Mouse (Mus musculus): ENCODE data around the gene Hnf1b. TPM values are rescaled to one million over a fixed set of nuclear protein-coding genes. Genes with fewer than 3 reads are reported as not detected.

The Hnf1b gene
- polyA plus RNA-seq, 1 experiment: 0.40 TPM

GRCm38 (mm10) chr11:83886746-83887145 is 36.9 kb downstream of the Hnf1b start:
- no peak for TF ChIP-seq CTCF (IDR thresholded peaks at IDR 0.05; ENCODE audit: extremely low read depth, insufficient read depth, insufficient read length, insufficient replicate concordance)
- no peak for TF ChIP-seq POLR2A (IDR thresholded peaks at IDR 0.05; ENCODE audit: low read depth, low read length)
- H3K27ac ChIP-seq (ENCODE audit: insufficient read depth, low read length): no peak overlapping the region

GRCm38 (mm10) chr11:83891366-83891765 is 41.5 kb downstream of the Hnf1b start:
- no peak for TF ChIP-seq CTCF (IDR thresholded peaks at IDR 0.05; ENCODE audit: extremely low read depth, insufficient read depth, insufficient read length, insufficient replicate concordance)
- TF ChIP-seq POLR2A (IDR thresholded peaks at IDR 0.05; ENCODE audit: low read depth, low read length): no peak
- Histone ChIP-seq H3K4me3 (ENCODE audit: extremely low read depth, insufficient read depth, insufficient read length) (no peak overlapping the region), H3K36me3 (ENCODE audit: control insufficient read depth, insufficient read depth, low read length) (no peaks in the 10 kb centered on the region), H3K4me1 (ENCODE audit: control insufficient read depth, insufficient read depth, insufficient read length) (no peaks in the 10 kb centered on the region), H3K27ac (ENCODE audit: insufficient read depth, low read length) (no peak overlapping the region), H3K27me3 (ENCODE audit: control insufficient read depth, insufficient read depth, low read length) (no peaks in the 10 kb centered on the region)
- DNase-seq (ENCODE audit: low read depth in 1 of 2, low spot score in 2 of 2): no peak
- 62% methylated on average over 6 of the region's 6 CpGs for WGBS

More at GRCm38 (mm10) chr11:83886746-83887145, 36.9 kb downstream of the Hnf1b start:
- Histone ChIP-seq H3K4me3 (ENCODE audit: extremely low read depth, insufficient read depth, insufficient read length) (no peak overlapping the region), H3K36me3 (ENCODE audit: control insufficient read depth, insufficient read depth, low read length) (no peaks in the 10 kb centered on the region), H3K4me1 (ENCODE audit: control insufficient read depth, insufficient read depth, insufficient read length) (no peaks in the 10 kb centered on the region), H3K27me3 (ENCODE audit: control insufficient read depth, insufficient read depth, low read length) (no peaks in the 10 kb centered on the region)
- no peak for DNase-seq (ENCODE audit: low read depth in 1 of 2, low spot score in 2 of 2)
- WGBS: 85% methylated on average over 3 of the region's 3 CpGs

- TF ChIP-seq CTCF (IDR thresholded peaks at IDR 0.05; ENCODE audit: extremely low read depth, insufficient read depth, insufficient read length, insufficient replicate concordance) (no peak), POLR2A (IDR thresholded peaks at IDR 0.05; ENCODE audit: low read depth, low read length) (no peak)
- Histone ChIP-seq H3K4me3 (ENCODE audit: extremely low read depth, insufficient read depth, insufficient read length) (no peak overlapping the region), H3K36me3 (ENCODE audit: control insufficient read depth, insufficient read depth, low read length) (no peaks in the 10 kb centered on the region), H3K27ac (ENCODE audit: insufficient read depth, low read length) (no peak overlapping the region), H3K27me3 (ENCODE audit: control insufficient read depth, insufficient read depth, low read length) (no peaks in the 10 kb centered on the region), H3K4me1 (ENCODE audit: control insufficient read depth, insufficient read depth, insufficient read length) (no peaks in the 10 kb centered on the region)
- no peak for DNase-seq (ENCODE audit: low read depth in 1 of 2, low spot score in 2 of 2)
- WGBS: 71% methylated on average over 9 of the region's 9 CpGs
Observed at GRCm38 (mm10) chr11:83893325-83893724, 43.5 kb downstream of the Hnf1b start.

GRCm38 (mm10) chr11:83896430-83897410 is 46.9 kb downstream of the Hnf1b start:
- Histone ChIP-seq H3K27ac (ENCODE audit: insufficient read depth, low read length) (no peak overlapping the region), H3K27me3 (ENCODE audit: control insufficient read depth, insufficient read depth, low read length) (no peaks in the 10 kb centered on the region), H3K4me1 (ENCODE audit: control insufficient read depth, insufficient read depth, insufficient read length) (no peaks in the 10 kb centered on the region), H3K4me3 (ENCODE audit: extremely low read depth, insufficient read depth, insufficient read length) (no peak overlapping the region), H3K36me3 (ENCODE audit: control insufficient read depth, insufficient read depth, low read length) (no peaks in the 10 kb centered on the region)
- TF ChIP-seq POLR2A (IDR thresholded peaks at IDR 0.05; ENCODE audit: low read depth, low read length) (no peak), CTCF (IDR thresholded peaks at IDR 0.05; ENCODE audit: extremely low read depth, insufficient read depth, insufficient read length, insufficient replicate concordance) (no peak)
- no peak for DNase-seq (ENCODE audit: low read depth in 1 of 2, low spot score in 2 of 2)
- WGBS: 87% methylated on average over 16 of the region's 16 CpGs

- no peak for DNase-seq (ENCODE audit: low read depth in 1 of 2, low spot score in 2 of 2)
- TF ChIP-seq CTCF (IDR thresholded peaks at IDR 0.05; ENCODE audit: extremely low read depth, insufficient read depth, insufficient read length, insufficient replicate concordance): no peak
- TF ChIP-seq POLR2A (IDR thresholded peaks at IDR 0.05; ENCODE audit: low read depth, low read length): no peak
- Histone ChIP-seq H3K4me1 (ENCODE audit: control insufficient read depth, insufficient read depth, insufficient read length) (no peaks in the 10 kb centered on the region), H3K27me3 (ENCODE audit: control insufficient read depth, insufficient read depth, low read length) (no peaks in the 10 kb centered on the region), H3K4me3 (ENCODE audit: extremely low read depth, insufficient read depth, insufficient read length) (no peak overlapping the region), H3K36me3 (ENCODE audit: control insufficient read depth, insufficient read depth, low read length) (no peaks in the 10 kb centered on the region), H3K27ac (ENCODE audit: insufficient read depth, low read length) (no peak overlapping the region)
- WGBS: 68% methylated on average over 7 of the region's 7 CpGs
Observed at GRCm38 (mm10) chr11:83897569-83897968, 47.7 kb downstream of the Hnf1b start.

- Histone ChIP-seq H3K27me3 (ENCODE audit: control insufficient read depth, insufficient read depth, low read length) (no peaks in the 10 kb centered on the region), H3K36me3 (ENCODE audit: control insufficient read depth, insufficient read depth, low read length) (no peaks in the 10 kb centered on the region), H3K4me1 (ENCODE audit: control insufficient read depth, insufficient read depth, insufficient read length) (no peaks in the 10 kb centered on the region), H3K4me3 (ENCODE audit: extremely low read depth, insufficient read depth, insufficient read length) (no peak overlapping the region), H3K27ac (ENCODE audit: insufficient read depth, low read length) (no peak overlapping the region)
- DNase-seq (ENCODE audit: low read depth in 1 of 2, low spot score in 2 of 2): no peak
- WGBS: 89% methylated on average over 3 of the region's 3 CpGs
- TF ChIP-seq CTCF (IDR thresholded peaks at IDR 0.05; ENCODE audit: extremely low read depth, insufficient read depth, insufficient read length, insufficient replicate concordance) (no peak), POLR2A (IDR thresholded peaks at IDR 0.05; ENCODE audit: low read depth, low read length) (no peak)
Observed at GRCm38 (mm10) chr11:83902812-83903211, 52.9 kb downstream of the Hnf1b start.

GRCm38 (mm10) chr11:83905756-83906155 is 55.9 kb downstream of the Hnf1b start:
- H3K27ac ChIP-seq (ENCODE audit: insufficient read depth, low read length): no peak overlapping the region
- TF ChIP-seq CTCF (IDR thresholded peaks at IDR 0.05; ENCODE audit: extremely low read depth, insufficient read depth, insufficient read length, insufficient replicate concordance): no peak
- no peak for TF ChIP-seq POLR2A (IDR thresholded peaks at IDR 0.05; ENCODE audit: low read depth, low read length)
- no peaks in the 10 kb centered on the region for H3K36me3 ChIP-seq (ENCODE audit: control insufficient read depth, insufficient read depth, low read length)
- no peaks in the 10 kb centered on the region for H3K4me1 ChIP-seq (ENCODE audit: control insufficient read depth, insufficient read depth, insufficient read length)
- no peaks in the 10 kb centered on the region for H3K27me3 ChIP-seq (ENCODE audit: control insufficient read depth, insufficient read depth, low read length)
- H3K4me3 ChIP-seq (ENCODE audit: extremely low read depth, insufficient read depth, insufficient read length): no peak overlapping the region
- 77% methylated on average over 5 of the region's 5 CpGs for WGBS
- no peak for DNase-seq (ENCODE audit: low read depth in 1 of 2, low spot score in 2 of 2)
